Mouse (Mus musculus): ENCODE data around the gene Fbxl2. TPM values are rescaled to one million over a fixed set of nuclear protein-coding genes. Genes with fewer than 3 reads are reported as not detected.

Fbxl2 gene
- polyA plus RNA-seq, 1 experiment: 9.7 TPM

DNA sequence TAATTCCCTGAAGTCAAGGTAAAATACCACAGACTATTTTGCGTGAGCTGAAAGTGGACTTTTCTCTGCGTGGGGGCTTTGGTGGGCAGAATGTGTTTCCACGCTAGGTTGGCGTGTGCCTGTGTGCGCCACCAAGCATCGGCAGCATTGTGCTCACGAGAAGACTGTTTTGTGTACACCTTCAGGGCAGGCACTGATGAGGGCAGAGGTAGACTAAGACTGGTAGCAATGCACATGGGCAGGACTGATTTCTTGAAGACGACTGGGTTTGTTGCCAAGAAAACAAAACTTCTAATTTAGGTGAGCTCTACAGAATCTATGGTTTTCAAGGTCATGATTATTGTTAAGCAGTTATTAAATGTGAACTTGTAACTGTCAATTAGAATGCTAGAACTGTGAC is 76.6 kb downstream of the Fbxl2 start:
- H3K79me3 ChIP-seq (ENCODE audit: low read depth): no peaks in the 10 kb centered on the region
- H3ac ChIP-seq (ENCODE audit: control insufficient read depth, insufficient read length, low read depth): no peak overlapping the region
- no peak overlapping the region for H3K4me3 ChIP-seq (ENCODE audit: insufficient read depth, poor library complexity, severe bottlenecking)
- H3K36me3 ChIP-seq (ENCODE audit: control insufficient read depth, insufficient read depth): peaks cover 71% of the 10 kb centered on the region
- H3K27me3 ChIP-seq (ENCODE audit: control insufficient read depth, insufficient read depth, insufficient read length): no peaks in the 10 kb centered on the region
- TF ChIP-seq USF1 (IDR thresholded peaks at IDR 0.05; ENCODE audit: low read depth) (no peak), CTCF (IDR thresholded peaks at IDR 0.05; ENCODE audit: control insufficient read depth, insufficient read depth, insufficient read length) (no peak), MYOD1 (IDR thresholded peaks at IDR 0.05; ENCODE audit: control insufficient read depth, insufficient read length, low read depth) (no peak), MYOG (IDR thresholded peaks at IDR 0.05; ENCODE audit: control insufficient read depth, extremely low read depth, insufficient read length) (no peak), MAX (IDR thresholded peaks at IDR 0.05) (no peak), FOSL1 (IDR thresholded peaks at IDR 0.05; ENCODE audit: insufficient read depth, low read length, poor library complexity, severe bottlenecking) (no peak), CEBPB (IDR thresholded peaks at IDR 0.05; ENCODE audit: low read depth) (no peak)
- no peaks in the 10 kb centered on the region for H3K79me2 ChIP-seq (ENCODE audit: control insufficient read depth, insufficient read depth)

- Histone ChIP-seq H3K4me3 (ENCODE audit: insufficient read depth, poor library complexity, severe bottlenecking) (no peak overlapping the region), H3K79me2 (ENCODE audit: control insufficient read depth, insufficient read depth) (no peaks in the 10 kb centered on the region), H3K79me3 (ENCODE audit: low read depth) (no peaks in the 10 kb centered on the region), H3ac (ENCODE audit: control insufficient read depth, insufficient read length, low read depth) (no peak overlapping the region), H3K36me3 (ENCODE audit: control insufficient read depth, insufficient read depth) (peaks cover 69% of the 10 kb centered on the region), H3K27me3 (ENCODE audit: control insufficient read depth, insufficient read depth, insufficient read length) (no peaks in the 10 kb centered on the region)
- TF ChIP-seq CTCF (IDR thresholded peaks at IDR 0.05; ENCODE audit: control insufficient read depth, insufficient read depth, insufficient read length): no peak
- TF ChIP-seq FOSL1 (IDR thresholded peaks at IDR 0.05; ENCODE audit: insufficient read depth, low read length, poor library complexity, severe bottlenecking): no peak
- no peak for TF ChIP-seq CEBPB (IDR thresholded peaks at IDR 0.05; ENCODE audit: low read depth)
- no peak for TF ChIP-seq USF1 (IDR thresholded peaks at IDR 0.05; ENCODE audit: low read depth)
- no peak for TF ChIP-seq MYOG (IDR thresholded peaks at IDR 0.05; ENCODE audit: control insufficient read depth, extremely low read depth, insufficient read length)
- TF ChIP-seq MAX (IDR thresholded peaks at IDR 0.05): no peak
- no peak for TF ChIP-seq MYOD1 (IDR thresholded peaks at IDR 0.05; ENCODE audit: control insufficient read depth, insufficient read length, low read depth)
Measured at GRCm38 (mm10) chr9:113968967-113969366, 77.0 kb downstream of the Fbxl2 start.

- Histone ChIP-seq H3K79me3 (ENCODE audit: low read depth) (no peaks in the 10 kb centered on the region), H3K79me2 (ENCODE audit: control insufficient read depth, insufficient read depth) (no peaks in the 10 kb centered on the region), H3K36me3 (ENCODE audit: control insufficient read depth, insufficient read depth) (peaks cover 68% of the 10 kb centered on the region), H3ac (ENCODE audit: control insufficient read depth, insufficient read length, low read depth) (no peak overlapping the region), H3K27me3 (ENCODE audit: control insufficient read depth, insufficient read depth, insufficient read length) (no peaks in the 10 kb centered on the region), H3K4me3 (ENCODE audit: insufficient read depth, poor library complexity, severe bottlenecking) (no peak overlapping the region)
- TF ChIP-seq USF1 (IDR thresholded peaks at IDR 0.05; ENCODE audit: low read depth) (no peak), MYOD1 (IDR thresholded peaks at IDR 0.05; ENCODE audit: control insufficient read depth, insufficient read length, low read depth) (no peak), MAX (IDR thresholded peaks at IDR 0.05) (no peak), MYOG (IDR thresholded peaks at IDR 0.05; ENCODE audit: control insufficient read depth, extremely low read depth, insufficient read length) (no peak), CTCF (IDR thresholded peaks at IDR 0.05; ENCODE audit: control insufficient read depth, insufficient read depth, insufficient read length) (no peak), FOSL1 (IDR thresholded peaks at IDR 0.05; ENCODE audit: insufficient read depth, low read length, poor library complexity, severe bottlenecking) (no peak)
Measured at GRCm38 (mm10) chr9:113966838-113967237, 79.2 kb downstream of the Fbxl2 start.

- Histone ChIP-seq H3ac (ENCODE audit: control insufficient read depth, insufficient read length, low read depth) (no peak overlapping the region), H3K36me3 (ENCODE audit: control insufficient read depth, insufficient read depth) (peaks cover 68% of the 10 kb centered on the region), H3K27me3 (ENCODE audit: control insufficient read depth, insufficient read depth, insufficient read length) (no peaks in the 10 kb centered on the region), H3K79me2 (ENCODE audit: control insufficient read depth, insufficient read depth) (no peaks in the 10 kb centered on the region), H3K79me3 (ENCODE audit: low read depth) (no peaks in the 10 kb centered on the region), H3K4me3 (ENCODE audit: insufficient read depth, poor library complexity, severe bottlenecking) (no peak overlapping the region)
- no peak for TF ChIP-seq MAX (IDR thresholded peaks at IDR 0.05)
- no peak for TF ChIP-seq MYOD1 (IDR thresholded peaks at IDR 0.05; ENCODE audit: control insufficient read depth, insufficient read length, low read depth)
- no peak for TF ChIP-seq USF1 (IDR thresholded peaks at IDR 0.05; ENCODE audit: low read depth)
- TF ChIP-seq MYOG (IDR thresholded peaks at IDR 0.05; ENCODE audit: control insufficient read depth, extremely low read depth, insufficient read length): no peak
- no peak for TF ChIP-seq FOSL1 (IDR thresholded peaks at IDR 0.05; ENCODE audit: insufficient read depth, low read length, poor library complexity, severe bottlenecking)
- no peak for TF ChIP-seq CTCF (IDR thresholded peaks at IDR 0.05; ENCODE audit: control insufficient read depth, insufficient read depth, insufficient read length)
- TF ChIP-seq CEBPB (IDR thresholded peaks at IDR 0.05; ENCODE audit: low read depth): no peak
Measured at GRCm38 (mm10) chr9:113964415-113964814, 81.6 kb downstream of the Fbxl2 start.

DNA sequence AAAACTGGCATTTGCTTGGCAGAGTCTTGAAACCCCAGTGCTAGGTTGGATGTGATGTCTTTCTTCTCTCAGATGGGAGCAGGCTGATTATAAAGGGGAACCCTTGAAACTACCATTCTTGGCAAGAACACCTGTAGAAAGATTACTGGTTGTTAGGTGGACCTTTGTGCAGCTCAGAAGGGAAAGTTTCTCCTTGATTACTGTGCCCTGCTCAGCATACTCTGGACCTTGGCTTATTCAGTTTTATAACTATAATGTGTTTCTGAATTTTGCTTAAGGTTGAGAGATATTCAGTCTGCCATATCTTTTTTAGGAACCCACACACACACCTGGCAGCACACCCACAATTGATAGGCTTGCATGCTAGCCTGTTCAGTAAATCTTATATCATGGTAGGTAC is 82.3 kb downstream of the Fbxl2 start:
- Histone ChIP-seq H3K27me3 (ENCODE audit: control insufficient read depth, insufficient read depth, insufficient read length) (no peaks in the 10 kb centered on the region), H3ac (ENCODE audit: control insufficient read depth, insufficient read length, low read depth) (no peak overlapping the region), H3K79me2 (ENCODE audit: control insufficient read depth, insufficient read depth) (no peaks in the 10 kb centered on the region), H3K36me3 (ENCODE audit: control insufficient read depth, insufficient read depth) (peaks cover 74% of the 10 kb centered on the region), H3K79me3 (ENCODE audit: low read depth) (no peaks in the 10 kb centered on the region), H3K4me3 (ENCODE audit: insufficient read depth, poor library complexity, severe bottlenecking) (no peak overlapping the region)
- no peak for TF ChIP-seq CTCF (IDR thresholded peaks at IDR 0.05; ENCODE audit: control insufficient read depth, insufficient read depth, insufficient read length)
- no peak for TF ChIP-seq MYOD1 (IDR thresholded peaks at IDR 0.05; ENCODE audit: control insufficient read depth, insufficient read length, low read depth)
- no peak for TF ChIP-seq MYOG (IDR thresholded peaks at IDR 0.05; ENCODE audit: control insufficient read depth, extremely low read depth, insufficient read length)
- no peak for TF ChIP-seq USF1 (IDR thresholded peaks at IDR 0.05; ENCODE audit: low read depth)
- TF ChIP-seq MAX (IDR thresholded peaks at IDR 0.05): no peak
- TF ChIP-seq CEBPB (IDR thresholded peaks at IDR 0.05; ENCODE audit: low read depth): no peak
- TF ChIP-seq FOSL1 (IDR thresholded peaks at IDR 0.05; ENCODE audit: insufficient read depth, low read length, poor library complexity, severe bottlenecking): no peak

DNA sequence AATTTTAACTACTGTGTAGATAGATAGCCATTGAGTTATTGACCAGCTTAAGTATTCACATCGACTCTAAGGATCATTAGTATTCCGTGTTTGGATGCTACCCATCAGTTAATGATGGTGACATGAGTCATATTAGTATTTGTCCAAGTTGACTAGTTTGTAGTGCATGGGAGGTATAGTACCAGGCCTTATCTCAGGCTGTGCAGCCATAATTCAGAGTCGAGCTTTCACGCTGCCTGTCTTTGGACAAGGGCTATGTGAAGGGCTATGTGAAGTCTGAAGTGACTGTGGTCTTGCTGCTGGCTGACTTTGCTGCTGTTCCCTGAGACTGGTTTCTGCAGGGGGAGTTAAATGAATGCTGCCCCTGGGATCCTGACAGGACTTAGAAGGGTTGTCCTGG is 88.2 kb downstream of the Fbxl2 start:
- Histone ChIP-seq H3K79me3 (ENCODE audit: low read depth) (peaks cover 9% of the 10 kb centered on the region), H3K79me2 (ENCODE audit: control insufficient read depth, insufficient read depth) (peaks cover 22% of the 10 kb centered on the region), H3ac (ENCODE audit: control insufficient read depth, insufficient read length, low read depth) (no peak overlapping the region), H3K4me3 (ENCODE audit: insufficient read depth, poor library complexity, severe bottlenecking) (no peak overlapping the region), H3K27me3 (ENCODE audit: control insufficient read depth, insufficient read depth, insufficient read length) (no peaks in the 10 kb centered on the region), H3K36me3 (ENCODE audit: control insufficient read depth, insufficient read depth) (peaks cover 75% of the 10 kb centered on the region)
- no peak for TF ChIP-seq USF1 (IDR thresholded peaks at IDR 0.05; ENCODE audit: low read depth)
- no peak for TF ChIP-seq CEBPB (IDR thresholded peaks at IDR 0.05; ENCODE audit: low read depth)
- TF ChIP-seq MYOD1 (IDR thresholded peaks at IDR 0.05; ENCODE audit: control insufficient read depth, insufficient read length, low read depth): no peak
- TF ChIP-seq CTCF (IDR thresholded peaks at IDR 0.05; ENCODE audit: control insufficient read depth, insufficient read depth, insufficient read length): no peak
- TF ChIP-seq FOSL1 (IDR thresholded peaks at IDR 0.05; ENCODE audit: insufficient read depth, low read length, poor library complexity, severe bottlenecking): no peak
- no peak for TF ChIP-seq MAX (IDR thresholded peaks at IDR 0.05)
- no peak for TF ChIP-seq MYOG (IDR thresholded peaks at IDR 0.05; ENCODE audit: control insufficient read depth, extremely low read depth, insufficient read length)

All from C2C12 (cell line).